Mouse (Mus musculus) lung, postnatal 10 days (tissue): Measurements from ENCODE around the gene Kcnn1.
"Not testable (repeated sequence)": the region's sequence is repeated elsewhere in the genome, so short reads cannot be mapped to it uniquely, and the experiment has no call there.

Source experiments
- DNase-seq: peaks from one replicate; pipeline ENCODE4 v3.0.0; 2021

Gene Kcnn1

GRCm38 (mm10) chr8:70862824-70863641 lies at the start of gene Kcnn1:
TSS of gene Kcnn1 (minus strand) at chr8:70863258.
- peak; percentile 38 for DNase-seq

DNA sequence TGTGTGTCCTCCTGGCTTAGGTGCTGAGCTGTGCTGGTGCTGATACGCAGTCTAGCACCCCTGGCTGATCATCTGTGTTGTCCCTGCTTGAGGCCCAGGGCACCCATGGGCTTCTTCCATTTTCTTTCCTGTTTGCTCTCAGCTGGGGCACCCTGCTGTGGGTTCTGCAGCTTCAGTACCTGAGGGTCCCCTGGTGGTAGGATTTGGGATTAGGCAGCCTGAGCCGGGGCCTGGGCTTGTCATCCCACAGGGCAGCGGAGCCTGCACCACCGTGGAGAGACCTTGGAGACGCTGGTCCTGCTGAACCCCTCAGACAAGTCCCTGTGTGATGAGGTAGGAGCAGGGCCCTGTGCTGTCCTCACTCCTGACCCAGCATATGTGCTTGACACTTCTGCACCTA lies 48.5 kb upstream of the Kcnn1 start:
- no peak for DNase-seq

GRCm38 (mm10) chr8:70907518-70907917 lies 44.5 kb upstream of the Kcnn1 start:
- DNase-seq = no peak

GRCm38 (mm10) chr8:70905831-70906736 lies 43.0 kb upstream of the Kcnn1 start, which contains the start of gene Map1s:
TSS of gene Map1s (plus strand) at chr8:70905932.
- DNase-seq = peak; percentile 85

DNA sequence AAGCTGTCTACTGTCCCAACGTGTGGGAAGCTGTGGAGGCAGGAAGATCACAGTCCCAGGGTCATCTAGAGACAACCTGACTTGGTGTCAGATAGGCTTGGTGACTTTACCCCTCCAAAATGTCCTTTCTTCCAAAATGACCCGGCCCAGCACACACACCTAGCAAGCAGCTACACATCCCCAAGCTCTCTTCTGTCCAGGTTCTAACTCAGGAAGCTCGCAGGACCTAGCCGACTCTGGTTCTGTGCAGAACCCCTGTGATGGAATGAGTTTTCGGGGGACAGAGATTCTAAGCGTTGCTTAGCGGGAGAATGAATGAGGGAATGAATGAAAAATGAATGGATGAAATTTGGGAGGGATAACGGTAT lies 42.4 kb upstream of the Kcnn1 start:
- DNase-seq = no peak

DNA sequence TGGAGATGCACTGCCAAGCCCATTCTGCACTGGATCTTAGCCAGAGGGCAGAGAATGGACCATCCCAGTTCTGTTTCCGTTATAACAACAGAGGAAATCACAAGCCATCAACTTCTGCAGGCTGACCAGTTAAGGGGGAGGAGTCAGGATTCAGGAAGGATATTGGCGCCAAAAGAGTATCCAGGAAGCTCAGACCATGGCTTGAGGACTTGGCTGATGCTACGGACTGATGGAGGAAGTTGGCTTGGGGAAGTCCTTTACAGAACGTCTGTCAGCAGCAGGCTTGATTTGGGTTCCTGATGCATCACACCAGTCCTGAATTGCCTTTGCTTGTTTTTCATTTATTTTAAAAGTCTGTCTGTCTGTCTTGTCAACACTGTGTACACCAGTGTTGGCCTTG lies 41.5 kb upstream of the Kcnn1 start:
- DNase-seq = peak; percentile 82

GRCm38 (mm10) chr8:70903582-70903981 lies 40.5 kb upstream of the Kcnn1 start:
- no peak for DNase-seq

GRCm38 (mm10) chr8:70903112-70903511 lies 40.1 kb upstream of the Kcnn1 start:
- no peak for DNase-seq

GRCm38 (mm10) chr8:70902211-70902610 lies 39.2 kb upstream of the Kcnn1 start:
- DNase-seq = peak; percentile 45

DNA sequence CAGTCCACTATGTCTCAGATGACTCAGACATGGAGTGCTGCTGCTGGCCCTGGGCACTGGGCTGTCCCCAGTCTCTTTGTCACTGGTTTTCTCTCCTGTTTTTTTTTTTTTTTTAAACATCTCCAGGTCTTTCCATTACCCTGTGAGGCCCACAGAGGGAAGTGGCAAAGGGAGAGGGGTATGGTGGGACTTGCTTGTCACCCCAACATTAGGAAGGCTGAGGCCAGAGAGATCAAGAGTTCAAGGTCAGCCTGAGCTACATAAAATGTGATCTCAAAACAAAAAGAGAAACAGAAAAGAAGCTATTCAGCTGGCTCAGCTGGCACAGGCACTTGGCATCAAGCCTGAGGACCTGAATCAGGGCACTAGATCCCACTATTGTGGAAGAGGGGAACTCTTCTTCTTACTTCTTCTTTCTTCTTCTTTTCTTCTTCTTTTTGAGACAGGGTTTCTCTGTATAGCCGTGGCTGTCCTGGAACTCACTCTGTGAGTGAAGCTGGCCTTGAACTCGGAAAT lies 37.9 kb upstream of the Kcnn1 start:
- no peak for DNase-seq

- no peak for DNase-seq
Measured at GRCm38 (mm10) chr8:70899226-70899625, 36.2 kb upstream of the Kcnn1 start.

GRCm38 (mm10) chr8:70898661-70899198 lies 35.7 kb upstream of the Kcnn1 start:
- DNase-seq = no peak

DNA sequence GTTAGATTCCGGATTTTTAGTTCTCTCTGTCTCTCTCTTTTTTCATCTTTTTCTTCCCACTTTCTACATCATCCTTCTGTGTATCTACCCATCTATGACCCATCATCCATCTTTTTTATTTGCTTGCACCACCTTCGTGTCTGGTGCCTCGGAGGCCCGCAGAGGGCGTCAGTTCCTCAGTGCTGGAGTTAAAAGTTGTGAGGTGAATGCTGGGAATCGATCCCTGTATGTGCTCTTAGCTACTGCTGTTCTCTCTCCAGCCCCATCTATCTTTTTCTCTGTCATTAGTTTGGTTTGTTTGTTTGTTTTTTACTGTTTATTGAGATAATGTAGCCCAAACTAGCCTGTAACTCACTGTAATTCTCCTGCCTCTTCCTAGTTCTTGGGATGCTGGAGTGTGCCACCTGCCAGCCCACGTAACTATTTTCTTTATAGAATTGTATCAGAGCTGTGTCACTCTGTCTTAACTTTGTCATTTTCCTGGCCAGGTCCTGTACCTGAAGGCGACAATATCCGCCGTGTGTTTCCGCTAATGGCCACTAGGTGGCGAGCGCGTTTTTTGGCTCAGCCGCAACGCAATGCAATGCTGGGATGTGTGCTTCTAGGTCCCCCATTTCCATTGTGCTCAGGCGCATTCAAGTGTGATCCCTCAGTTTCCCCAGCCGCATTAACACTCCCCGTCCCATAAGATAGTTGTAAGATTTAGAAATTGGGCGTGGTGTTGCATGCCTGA lies 34.8 kb upstream of the Kcnn1 start:
- DNase-seq = peak; percentile 91

DNA sequence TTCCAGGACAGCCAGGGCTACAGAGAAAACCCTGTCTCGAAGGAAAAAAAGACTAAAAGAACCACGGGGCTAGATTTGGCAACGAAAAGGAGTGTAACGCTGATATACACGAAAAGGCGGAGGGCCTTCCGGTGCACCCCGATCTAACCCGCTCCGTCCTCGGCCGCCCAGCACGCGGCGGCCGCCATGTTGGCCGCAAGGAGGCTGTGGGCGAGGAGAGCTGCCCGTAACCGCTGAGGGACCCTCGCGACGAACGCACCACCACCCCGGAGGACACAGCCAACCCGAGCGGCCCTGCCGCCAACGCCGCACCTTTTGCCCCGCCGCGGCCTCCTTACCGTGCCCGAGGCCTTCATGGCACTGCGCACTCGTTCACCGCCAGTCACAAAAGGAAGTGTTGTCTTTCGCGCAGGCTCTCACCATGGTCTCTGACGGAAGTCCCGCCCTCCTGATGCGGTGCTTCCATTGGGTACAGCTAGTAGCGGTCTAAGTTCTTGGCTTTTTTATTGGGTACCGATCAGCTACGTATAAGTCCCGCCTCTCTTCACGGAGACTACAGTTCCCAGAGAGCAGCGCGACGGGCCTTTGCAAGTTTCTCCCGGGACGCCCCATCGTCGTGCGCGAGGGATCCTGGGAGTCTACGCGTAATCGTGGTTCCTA lies 34.1 kb upstream of the Kcnn1 start, which contains the start of gene Rpl18a:
Rpl18a (minus strand) TSS at position 392 of the 660 bp plus-strand sequence.
- peak; percentile 98 for DNase-seq

DNA sequence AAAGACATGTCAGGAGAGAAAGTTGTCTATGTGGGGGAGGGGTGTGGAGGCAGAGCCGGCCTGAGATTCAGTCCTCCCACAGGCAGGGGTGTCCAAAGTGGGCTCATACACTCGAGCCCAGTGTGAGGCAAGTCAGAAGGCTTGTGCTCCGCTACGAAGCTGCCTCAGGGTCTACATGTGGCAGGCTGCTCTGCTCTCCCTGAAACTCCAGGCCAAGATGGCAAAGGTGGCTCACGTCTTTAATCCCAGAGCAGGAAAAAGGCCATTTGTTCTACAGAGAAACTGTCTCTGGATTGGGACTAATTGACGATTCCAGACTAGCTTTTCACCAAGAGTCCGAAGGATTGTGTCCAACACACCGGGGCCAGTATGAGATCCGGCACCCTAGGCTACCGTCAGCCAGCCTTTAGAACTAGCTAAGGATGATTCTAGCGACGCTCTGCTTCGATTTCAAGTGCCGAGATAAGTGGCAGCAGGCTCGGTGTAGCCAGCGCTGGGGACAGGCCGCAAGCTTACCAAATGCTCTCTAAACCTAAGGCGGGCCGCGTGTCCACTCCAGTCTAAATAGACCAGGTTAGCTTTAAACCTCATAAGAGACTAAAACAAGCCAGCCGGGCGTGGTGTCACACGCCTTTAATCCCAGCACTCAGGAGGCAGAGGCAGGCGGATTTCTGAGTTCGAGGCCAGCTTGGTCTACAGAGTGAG lies 33.4 kb upstream of the Kcnn1 start:
- no peak for DNase-seq

DNA sequence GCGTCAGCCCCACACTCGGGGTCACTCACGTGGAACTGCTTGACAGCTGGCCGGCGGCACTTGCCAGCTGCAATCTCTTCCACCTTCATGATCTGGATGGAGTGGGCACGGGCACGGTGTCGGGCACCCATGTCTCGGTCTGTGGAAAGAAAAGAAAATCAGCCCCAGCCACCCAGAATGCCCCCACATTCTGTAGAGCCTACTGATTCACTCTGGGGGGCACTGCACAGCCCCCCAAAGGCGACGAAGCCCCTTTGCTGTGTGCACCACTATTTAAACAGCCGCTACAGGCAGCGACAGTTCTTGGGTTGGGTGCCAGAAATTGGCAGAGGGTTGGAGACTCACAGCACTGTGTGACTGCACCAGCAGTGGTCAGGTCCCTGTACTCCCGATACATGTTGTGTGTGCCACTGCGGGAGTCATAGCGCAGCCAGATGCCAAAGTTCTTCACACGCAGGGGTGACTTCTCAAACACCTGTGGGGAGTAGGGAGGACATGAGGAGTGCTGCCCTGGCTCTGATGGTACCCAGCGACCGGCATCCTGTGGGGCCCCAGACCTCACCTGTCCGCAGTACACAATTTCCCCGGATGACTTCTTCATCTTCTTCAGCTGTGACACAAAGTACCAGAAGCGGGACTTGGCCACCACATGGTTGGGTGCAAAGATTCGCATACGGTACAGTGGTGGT lies 32.7 kb upstream of the Kcnn1 start:
- not testable (repeated sequence) for DNase-seq

- DNase-seq = no peak
Measured at GRCm38 (mm10) chr8:70894771-70895545, 31.9 kb upstream of the Kcnn1 start.

- no peak for DNase-seq
Measured at GRCm38 (mm10) chr8:70894385-70894720, 31.3 kb upstream of the Kcnn1 start.

- peak; percentile 88 for DNase-seq
Measured at GRCm38 (mm10) chr8:70893656-70894384, 30.8 kb upstream of the Kcnn1 start.
